Mouse (Mus musculus) v-Abl transformed pro-B cells (cell line): ENCODE data around the gene Fhl3.

Experiments used
- in situ Hi-C, 2 experiments: fragments of 400-800 bp; cut with MboI; formaldehyde crosslinking; loops; one replicate each; pipeline ENCODE4 v1.15.1; 2025; ENCODE audit not compliant: unreplicated experiment in 2 of 2

Fhl3 gene

DNA sequence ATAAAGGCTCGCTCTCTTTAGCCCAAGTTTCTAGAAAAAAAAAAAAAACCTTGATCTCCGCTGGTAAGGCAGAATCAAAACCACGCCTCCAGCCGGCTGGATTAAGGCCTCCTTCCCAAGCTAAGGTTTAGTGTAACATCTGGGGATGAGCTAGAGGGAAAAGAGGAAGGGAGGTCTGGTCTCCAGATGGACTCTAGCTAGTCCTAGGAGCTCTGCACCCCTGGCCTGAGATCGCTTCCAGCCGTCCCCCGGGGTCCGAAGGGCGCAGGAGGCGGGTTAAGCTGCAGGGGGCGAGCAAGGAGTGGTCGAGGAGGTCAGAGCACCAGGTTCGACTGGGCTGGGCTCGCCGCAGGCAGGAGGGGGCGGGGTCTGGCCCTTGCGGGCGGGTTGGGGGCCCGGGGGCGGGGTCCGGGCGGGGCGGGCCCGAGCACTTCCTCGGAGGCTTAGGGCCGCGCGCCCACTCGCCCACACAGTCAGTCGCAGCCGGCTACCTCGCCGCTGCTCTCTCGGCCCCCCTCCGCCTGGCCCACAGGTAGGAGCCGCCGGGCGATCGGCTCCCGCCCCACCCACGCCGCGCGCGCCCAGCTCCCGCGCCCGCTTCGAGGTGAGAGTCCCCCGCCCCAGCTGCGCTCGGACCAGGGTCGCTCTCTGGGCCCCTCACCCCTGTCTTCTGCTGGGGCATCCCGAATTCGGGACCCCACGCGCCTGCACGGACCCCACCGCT is at the start of gene Fhl3:
TSS of gene Fhl3 (plus strand) at position 454 of the 724 bp plus-strand sequence.
- in situ Hi-C loops = loop anchor here (25.0 kb wide), 3 partner anchors 362 to 1838 kb away; partner anchors contain the start of genes Dnali1 (in 1 of the 2), Heyl (in 1 of the 2) and Snip1 (in 1 of the 2)

- in situ Hi-C loops = loop anchor here (25.0 kb wide), 4 partner anchors 516 to 1516 kb away; partner anchors contain the start of gene Ppie (in 1 of the 2)
Measured at GRCm38 (mm10) chr4:124652886-124653285, 47.6 kb upstream of the Fhl3 start.

DNA sequence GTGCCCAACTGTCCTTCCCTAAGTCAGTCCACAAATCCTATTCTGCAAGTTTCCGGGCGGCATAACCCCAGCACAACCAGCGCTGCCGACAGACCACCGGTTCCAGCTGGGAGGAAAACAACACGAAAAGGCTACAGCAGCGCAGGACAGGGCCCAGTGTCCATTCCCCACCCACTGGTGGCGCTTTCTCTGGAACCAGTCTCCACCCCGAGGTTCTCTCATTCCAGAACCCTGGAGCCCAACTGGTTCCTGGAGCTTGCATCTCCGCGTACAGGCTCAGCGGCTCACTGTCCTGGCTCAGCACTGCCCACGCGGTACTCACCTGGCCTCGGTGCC is 44.0 kb upstream of the Fhl3 start, which contains the start of gene Pou3f1:
TSS of gene Pou3f1 (plus strand) at position 290 of the 336 bp plus-strand sequence.
- in situ Hi-C loops = loop anchor here (25.0 kb wide), 4 partner anchors 519 to 1519 kb away; partner anchors contain the start of gene Ppie (in 1 of the 2)

GRCm38 (mm10) chr4:124656854-124657650 is 43.4 kb upstream of the Fhl3 start:
- in situ Hi-C loops = loop anchor here (25.0 kb wide), 4 partner anchors 520 to 1520 kb away; partner anchors contain the start of gene Ppie (in 1 of the 2)

DNA sequence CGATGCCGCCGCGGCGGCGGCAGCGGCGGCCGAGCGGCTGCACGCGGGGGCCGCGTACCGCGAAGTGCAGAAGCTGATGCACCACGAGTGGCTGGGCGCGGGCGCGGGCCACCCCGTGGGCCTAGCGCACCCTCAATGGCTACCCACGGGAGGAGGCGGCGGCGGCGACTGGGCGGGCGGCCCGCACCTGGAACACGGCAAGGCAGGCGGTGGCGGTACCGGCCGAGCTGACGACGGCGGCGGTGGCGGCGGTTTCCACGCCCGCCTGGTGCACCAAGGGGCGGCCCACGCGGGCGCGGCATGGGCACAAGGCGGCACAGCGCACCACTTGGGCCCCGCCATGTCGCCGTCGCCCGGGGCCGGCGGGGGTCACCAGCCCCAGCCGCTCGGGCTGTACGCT is 42.7 kb upstream of the Fhl3 start:
- in situ Hi-C loops = loop anchor here (25.0 kb wide), 4 partner anchors 520 to 1520 kb away; partner anchors contain the start of gene Ppie (in 1 of the 2)

DNA sequence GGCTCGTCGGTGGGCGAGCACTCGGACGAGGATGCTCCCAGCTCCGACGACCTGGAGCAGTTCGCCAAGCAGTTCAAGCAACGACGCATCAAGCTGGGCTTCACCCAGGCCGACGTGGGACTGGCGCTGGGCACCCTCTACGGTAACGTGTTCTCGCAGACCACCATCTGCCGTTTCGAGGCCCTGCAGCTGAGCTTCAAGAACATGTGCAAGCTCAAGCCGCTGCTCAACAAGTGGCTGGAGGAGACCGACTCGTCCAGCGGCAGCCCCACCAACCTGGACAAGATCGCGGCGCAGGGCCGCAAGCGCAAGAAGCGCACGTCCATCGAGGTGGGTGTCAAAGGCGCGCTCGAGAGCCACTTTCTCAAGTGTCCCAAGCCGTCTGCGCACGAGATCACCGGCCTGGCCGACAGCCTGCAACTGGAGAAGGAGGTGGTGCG is 42.1 kb upstream of the Fhl3 start:
- in situ Hi-C loops = loop anchor here (25.0 kb wide), 4 partner anchors 521 to 1521 kb away; partner anchors contain the start of gene Ppie (in 1 of the 2)

GRCm38 (mm10) chr4:124659251-124660217 is 41.0 kb upstream of the Fhl3 start:
- in situ Hi-C loops = loop anchor here (25.0 kb wide), 4 partner anchors 522 to 1522 kb away; partner anchors contain the start of gene Ppie (in 1 of the 2)

GRCm38 (mm10) chr4:124660603-124661002 is 39.9 kb upstream of the Fhl3 start:
- in situ Hi-C loops = loop anchor here (25.0 kb wide), 4 partner anchors 523 to 1523 kb away; partner anchors contain the start of gene Ppie (in 1 of the 2)

GRCm38 (mm10) chr4:124663034-124663433 is 37.5 kb upstream of the Fhl3 start:
- in situ Hi-C loops = loop anchor here (25.0 kb wide), 4 partner anchors 526 to 1526 kb away; partner anchors contain the start of gene Ppie (in 1 of the 2)

GRCm38 (mm10) chr4:124664185-124664584 is 36.3 kb upstream of the Fhl3 start:
- in situ Hi-C loops = loop anchor here (25.0 kb wide), 4 partner anchors 527 to 1527 kb away; partner anchors contain the start of gene Ppie (in 1 of the 2)

DNA sequence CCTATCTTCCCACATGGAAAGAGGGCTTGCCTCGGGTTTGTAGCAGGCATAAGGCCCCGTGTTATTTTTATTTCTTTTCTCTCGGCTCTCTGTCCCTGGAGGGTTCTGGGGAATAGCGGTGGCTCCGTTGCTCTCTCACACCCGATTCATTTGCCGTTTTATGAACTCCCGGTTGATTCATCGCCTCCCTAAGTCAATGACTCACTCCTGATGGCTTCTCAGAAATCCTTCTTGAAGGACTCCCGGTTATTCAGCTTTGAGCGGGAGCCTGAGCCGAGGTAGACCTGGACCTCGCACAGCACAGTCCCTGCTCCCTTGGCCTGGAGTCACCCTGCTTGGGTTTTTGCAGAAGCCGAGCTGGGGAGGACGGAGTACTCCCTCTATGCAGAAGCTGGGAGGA is 35.9 kb upstream of the Fhl3 start:
- in situ Hi-C loops = loop anchor here (25.0 kb wide), 4 partner anchors 527 to 1527 kb away; partner anchors contain the start of gene Ppie (in 1 of the 2)

GRCm38 (mm10) chr4:124667476-124668033 is 32.9 kb upstream of the Fhl3 start:
- in situ Hi-C loops = loop anchor here (25.0 kb wide), 4 partner anchors 530 to 1530 kb away; partner anchors contain the start of gene Ppie (in 1 of the 2)

DNA sequence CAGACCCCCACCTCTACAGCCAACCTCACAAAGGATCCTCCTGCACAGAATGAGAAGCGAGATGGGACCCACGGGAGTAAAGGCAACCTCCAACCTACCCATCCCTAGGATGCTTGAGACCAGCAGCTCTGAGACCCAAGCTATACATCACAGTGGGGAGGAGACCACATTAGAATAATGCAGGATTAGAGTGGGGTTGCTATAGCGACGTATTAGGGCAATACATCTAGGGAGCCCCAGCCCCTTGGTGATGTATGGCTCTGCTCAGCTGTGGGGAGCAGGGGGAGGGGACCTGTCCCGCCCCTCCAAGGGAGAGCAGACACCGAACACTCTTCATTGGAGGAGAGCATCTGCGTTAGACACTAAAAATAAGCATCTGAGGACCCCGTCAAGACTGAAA is 32.4 kb upstream of the Fhl3 start:
- in situ Hi-C loops = loop anchor here (25.0 kb wide), 4 partner anchors 531 to 1531 kb away; partner anchors contain the start of gene Ppie (in 1 of the 2)

GRCm38 (mm10) chr4:124670232-124670631 is 30.3 kb upstream of the Fhl3 start:
- in situ Hi-C loops = loop anchor here (10.0 to 25.0 kb wide), 5 partner anchors 525 to 1533 kb away; partner anchors contain the start of gene Ppie (in 1 of the 2)

GRCm38 (mm10) chr4:124671583-124671982 is 28.9 kb upstream of the Fhl3 start:
- in situ Hi-C loops = loop anchor here (10.0 to 25.0 kb wide), 5 partner anchors 527 to 1534 kb away; partner anchors contain the start of gene Ppie (in 1 of the 2)

DNA sequence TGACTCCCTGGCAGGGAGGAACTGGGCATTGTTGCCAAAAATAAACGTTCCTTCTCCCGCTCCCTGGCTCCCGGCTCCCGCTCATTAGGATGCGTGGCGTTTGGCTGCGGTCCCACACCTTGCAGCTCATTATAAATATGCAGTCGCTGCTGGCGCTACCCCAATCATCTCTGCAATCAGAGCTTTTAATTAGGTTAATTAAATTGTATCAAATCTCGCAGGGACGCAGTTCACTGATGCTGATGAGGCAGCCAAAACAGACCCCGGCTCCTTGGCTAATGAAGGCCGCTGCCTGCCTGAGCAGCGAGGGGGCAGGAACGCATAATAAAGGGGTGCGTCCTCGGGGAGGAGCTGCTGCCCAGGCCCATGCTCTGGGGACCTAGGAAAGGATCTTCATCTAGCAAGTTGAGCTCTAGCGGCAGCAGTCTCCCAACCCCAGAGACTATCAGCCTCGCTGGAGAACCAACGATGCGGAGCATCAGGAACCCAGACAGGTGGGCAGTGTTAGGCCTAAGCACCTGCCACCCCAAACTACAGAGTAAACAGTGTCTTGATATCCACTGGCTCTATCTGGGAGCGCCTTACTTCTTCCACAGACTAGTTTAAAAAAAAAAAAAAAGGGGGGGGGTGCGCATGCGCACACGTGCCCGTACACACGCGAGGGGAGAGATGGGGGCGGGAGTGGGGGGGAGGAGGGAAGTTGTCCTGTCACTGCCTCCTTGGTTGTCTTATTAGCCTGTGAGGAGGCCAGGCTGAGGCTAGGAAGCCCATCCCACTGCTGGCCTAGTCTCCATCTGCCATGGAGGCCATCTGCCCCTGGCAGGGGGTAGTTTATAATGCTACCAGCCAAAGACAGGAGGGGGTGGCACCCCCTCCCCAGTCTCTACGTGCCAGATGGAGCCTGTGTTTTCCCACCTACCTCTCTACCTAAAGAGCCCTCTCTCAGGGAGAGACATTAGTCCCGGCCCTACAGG is 27.9 kb upstream of the Fhl3 start:
- in situ Hi-C loops = loop anchor here (10.0 to 25.0 kb wide), 5 partner anchors 528 to 1535 kb away; partner anchors contain the start of gene Ppie (in 1 of the 2)

DNA sequence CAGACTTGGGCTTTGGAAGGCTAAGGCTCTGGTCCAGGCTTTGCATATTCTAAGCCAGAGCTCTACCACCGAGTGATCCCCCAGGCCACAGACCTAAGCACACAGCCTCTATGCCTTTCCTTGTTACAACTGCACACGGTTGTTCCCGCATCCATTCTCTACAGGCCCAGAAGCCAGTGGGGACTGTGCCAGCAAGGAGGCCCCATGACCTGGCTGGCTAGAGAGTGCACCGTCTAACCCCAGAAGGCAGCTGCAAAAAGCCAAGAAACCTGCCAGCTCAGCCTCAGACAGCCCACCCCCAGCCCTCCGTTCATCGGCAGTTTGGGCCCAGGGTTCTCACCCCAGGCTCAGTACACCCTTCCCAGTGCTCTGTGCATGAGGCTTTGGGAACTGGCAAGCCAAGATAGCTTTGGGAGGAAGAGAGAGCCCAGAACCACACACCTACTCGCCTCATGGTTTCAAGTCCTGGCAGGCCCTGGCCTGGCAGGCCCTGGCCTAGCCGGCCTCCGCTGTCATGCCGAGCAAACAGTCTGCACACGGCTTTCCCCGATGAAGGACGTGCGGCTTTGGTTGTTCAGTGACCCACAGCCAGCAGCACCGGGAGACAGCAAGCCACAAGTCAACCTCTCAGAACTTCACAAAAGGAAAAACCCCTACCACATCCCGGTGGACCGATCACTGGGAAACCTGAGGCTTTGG is 26.0 kb upstream of the Fhl3 start:
- in situ Hi-C loops = loop anchor here (5.0 to 25.0 kb wide), 8 partner anchors 530 to 1537 kb away; partner anchors contain the start of genes Akirin1 (in 1 of the 2) and Ppie (in 1 of the 2)
